Mouse (Mus musculus) adipocyte (in vitro differentiated cells): Measurements from ENCODE around the gene Ntan1.
"Not testable (repeated sequence)": the region's sequence is repeated elsewhere in the genome, so short reads cannot be mapped to it uniquely, and the experiment has no call there.

ENCODE experiments used
- DNase-seq: peaks from one replicate; pipeline ENCODE4 v3.0.0-alpha.2; 2016; ENCODE audit warnings: low spot score

Ntan1 gene

GRCm38 (mm10) chr16:13831606-13832005 lies 13.0 kb downstream of the Ntan1 start:
- DNase-seq: peak; percentile 79

DNA sequence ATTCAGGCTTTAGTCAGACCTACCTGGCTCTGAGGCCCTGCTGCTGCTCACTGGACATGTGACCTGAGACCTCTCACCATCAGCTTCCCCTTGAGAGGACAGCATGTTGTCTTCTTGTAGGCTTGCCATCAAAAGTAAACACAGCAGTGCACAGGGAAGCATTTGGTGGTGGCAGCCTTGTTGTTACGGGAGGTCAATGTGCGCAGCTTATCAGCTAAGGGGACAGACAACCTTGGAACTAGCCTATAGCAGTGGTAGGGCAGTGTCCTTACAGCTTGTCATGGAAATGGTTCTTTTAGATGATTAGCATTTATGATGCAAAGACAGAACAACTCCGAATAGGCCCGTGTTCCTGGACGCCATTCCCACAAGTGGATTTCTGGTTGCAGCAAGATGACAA lies 15.7 kb downstream of the Ntan1 start:
- no peak for DNase-seq

GRCm38 (mm10) chr16:13840056-13840455 lies 21.4 kb downstream of the Ntan1 start:
- no peak for DNase-seq

DNA sequence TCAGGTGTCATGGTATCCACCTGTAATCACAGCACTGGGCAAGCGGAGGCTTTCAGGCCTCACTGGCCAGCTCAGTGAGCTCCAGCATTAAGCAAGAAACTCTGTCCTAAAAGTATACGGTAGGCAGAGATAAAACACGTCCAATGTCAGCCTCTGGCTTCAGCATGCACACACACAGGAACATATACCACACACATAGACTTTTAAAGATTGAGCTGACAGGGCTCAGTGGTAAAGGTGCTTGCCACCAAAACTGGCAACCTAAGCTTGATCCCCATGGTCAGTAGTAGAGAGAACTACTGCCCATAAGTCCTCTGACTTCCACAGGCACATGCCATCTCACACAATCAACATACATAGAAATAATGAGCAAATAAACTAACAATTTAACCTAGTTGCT lies 22.3 kb downstream of the Ntan1 start:
- DNase-seq: no peak

DNA sequence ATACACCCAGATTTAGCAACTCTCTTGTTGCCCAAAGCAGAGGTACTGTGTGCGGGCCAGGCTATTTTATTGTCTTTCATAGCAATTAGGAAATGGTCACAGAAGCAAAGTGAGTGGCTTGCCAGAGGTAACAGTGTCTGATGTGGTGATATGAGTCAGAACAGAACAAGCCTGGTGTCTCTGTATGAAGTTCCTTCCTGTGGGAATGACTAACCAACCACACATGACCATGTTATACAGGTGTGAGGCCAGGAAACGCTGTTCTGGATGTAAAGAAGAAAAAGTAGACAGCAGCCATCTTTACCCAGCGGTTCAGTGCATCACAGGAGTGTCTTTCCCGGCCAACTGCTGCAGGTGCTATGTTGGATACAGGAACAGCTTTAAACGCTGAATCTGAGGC lies 26.4 kb downstream of the Ntan1 start:
- no peak for DNase-seq

GRCm38 (mm10) chr16:13846675-13847074 lies 28.0 kb downstream of the Ntan1 start:
- no peak for DNase-seq

DNA sequence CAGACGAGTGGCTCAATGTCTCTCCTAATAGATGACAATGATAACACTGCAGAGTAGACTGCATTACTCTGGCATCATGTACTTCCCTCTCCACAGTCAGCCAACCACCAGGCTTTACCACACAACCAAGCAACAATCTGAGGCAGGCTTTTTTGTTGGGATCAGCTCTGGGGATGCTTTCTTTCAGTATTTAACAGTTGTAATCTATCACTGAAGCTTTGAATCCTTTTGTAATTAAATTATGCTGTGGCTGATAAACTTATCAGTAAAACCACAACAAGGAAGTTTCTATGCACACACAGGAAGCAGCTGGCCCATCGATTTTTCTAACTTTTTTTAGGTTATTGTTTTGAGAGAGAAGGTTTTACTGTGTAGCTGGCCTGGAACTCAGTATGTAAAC lies 29.7 kb downstream of the Ntan1 start:
- no peak for DNase-seq

GRCm38 (mm10) chr16:13851446-13851845 lies 32.8 kb downstream of the Ntan1 start:
- DNase-seq: no peak

DNA sequence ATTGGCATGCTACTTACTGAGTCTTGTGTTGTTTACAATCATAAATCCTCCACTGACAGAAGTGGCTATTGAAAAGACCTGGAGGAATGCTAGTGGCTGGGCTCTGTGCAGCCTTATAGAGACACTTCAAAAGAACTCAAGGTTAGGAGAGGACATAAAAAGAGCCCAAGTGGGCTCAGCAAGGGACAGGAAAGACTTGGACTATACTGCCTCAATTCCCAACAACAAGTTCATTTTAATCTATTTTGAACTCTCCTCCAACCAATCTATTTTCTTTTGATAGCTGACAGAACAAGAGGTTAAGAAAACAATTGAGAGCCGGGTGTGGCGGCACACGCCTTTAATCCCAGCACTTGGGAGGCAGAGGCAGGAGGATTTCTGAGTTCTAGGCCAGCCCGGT lies 35.2 kb downstream of the Ntan1 start:
- DNase-seq: no peak

DNA sequence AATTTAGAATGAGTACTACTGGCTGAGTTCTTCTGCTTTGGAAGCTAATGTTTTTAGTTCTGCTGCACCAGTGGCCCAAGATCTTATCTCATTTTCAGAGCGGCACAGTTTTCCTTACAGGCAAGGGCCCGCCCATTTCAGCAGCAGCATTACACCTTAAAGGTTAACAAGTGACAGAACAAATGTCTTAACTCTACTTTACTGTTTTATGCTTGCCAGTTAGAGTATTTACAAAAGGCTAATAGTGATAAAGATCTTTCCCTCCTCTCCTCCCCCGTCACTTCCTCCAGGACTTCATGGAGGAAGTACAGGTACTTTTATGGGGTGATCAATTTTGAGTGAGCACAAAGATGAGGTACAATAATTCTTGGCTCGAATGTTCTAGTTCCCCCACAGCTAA lies 47.4 kb downstream of the Ntan1 start:
- DNase-seq: no peak

DNA sequence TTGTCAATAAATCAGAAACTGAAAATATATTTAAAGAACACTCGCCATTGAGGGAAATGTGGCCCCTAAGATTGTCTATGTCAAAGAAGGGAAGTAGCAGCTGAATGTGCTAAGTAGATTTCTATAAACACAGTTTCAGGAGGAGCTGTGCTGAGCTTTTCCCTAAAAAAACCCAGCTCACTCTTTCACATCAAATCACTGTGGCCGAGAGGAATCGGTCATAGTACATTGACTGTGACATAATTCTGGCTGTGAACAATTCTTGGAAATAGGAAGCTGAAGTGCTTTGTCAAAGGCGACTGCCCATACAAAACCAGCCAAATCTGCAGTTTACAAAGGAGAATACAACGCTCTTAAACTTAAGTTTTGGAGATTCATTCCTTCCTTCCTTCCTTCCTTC lies 48.0 kb downstream of the Ntan1 start:
- peak; percentile 12 for DNase-seq

GRCm38 (mm10) chr16:13867406-13867805 lies 48.8 kb downstream of the Ntan1 start:
- DNase-seq: not testable (repeated sequence)

GRCm38 (mm10) chr16:13867910-13868514 lies 49.4 kb downstream of the Ntan1 start:
- DNase-seq: no peak

- DNase-seq: no peak
Measured at GRCm38 (mm10) chr16:13875483-13875882, 56.8 kb downstream of the Ntan1 start.

GRCm38 (mm10) chr16:13883094-13883774 lies 64.6 kb downstream of the Ntan1 start:
- no peak for DNase-seq
